Mouse (Mus musculus): ENCODE measurements around the gene Adcy7. TPM values are rescaled to one million over a fixed set of nuclear protein-coding genes. Genes with fewer than 3 reads are reported as not detected.

The Adcy7 gene
- polyA plus RNA-seq, 1 experiment from 2014 or later, result 2.3 TPM

- no peak overlapping the region for H3K27ac ChIP-seq (ENCODE audit: low read depth, low read length)
- ATAC-seq, result no peak
- no peak overlapping the region for H3K4me3 ChIP-seq (ENCODE audit: low read depth, low read length)
- no peak for TF ChIP-seq CTCF (IDR thresholded peaks at IDR 0.05; ENCODE audit: low read depth)
- no peaks in the 10 kb centered on the region for H3K4me1 ChIP-seq (replicated peaks; ENCODE audit: control insufficient read depth, insufficient read depth, low read length)
- H3K9me3 ChIP-seq (ENCODE audit: control insufficient read depth), result no peaks in the 10 kb centered on the region
- H3K36me3 ChIP-seq (ENCODE audit: control insufficient read depth, insufficient read depth), result no peaks in the 10 kb centered on the region
- no peak overlapping the region for H3K4me2 ChIP-seq (replicated peaks; ENCODE audit: low read depth)
- 68% methylated on average over 2 of the region's 2 CpGs for WGBS
- H3K9ac ChIP-seq (ENCODE audit: low read depth, low read length), result no peak overlapping the region
- no peaks in the 10 kb centered on the region for H3K27me3 ChIP-seq (replicated peaks; ENCODE audit: control insufficient read depth, insufficient read depth, low read length)
Measured at GRCm38 (mm10) chr8:88294977-88295376, 22.8 kb downstream of the Adcy7 start.

GRCm38 (mm10) chr8:88297976-88298732 lies 26.0 kb downstream of the Adcy7 start:
- no peak for ATAC-seq

GRCm38 (mm10) chr8:88298733-88299103 lies 26.5 kb downstream of the Adcy7 start:
- H3K9me3 ChIP-seq (ENCODE audit: control insufficient read depth), result no peaks in the 10 kb centered on the region
- no peaks in the 10 kb centered on the region for H3K27me3 ChIP-seq (replicated peaks; ENCODE audit: control insufficient read depth, insufficient read depth, low read length)
- H3K4me2 ChIP-seq (replicated peaks; ENCODE audit: low read depth), result no peak overlapping the region
- H3K4me3 ChIP-seq (ENCODE audit: low read depth, low read length), result no peak overlapping the region
- no peak for ATAC-seq
- H3K4me1 ChIP-seq (replicated peaks; ENCODE audit: control insufficient read depth, insufficient read depth, low read length), result no peaks in the 10 kb centered on the region
- WGBS, result 91% methylated on average over 10 of the region's 10 CpGs
- no peak for TF ChIP-seq CTCF (IDR thresholded peaks at IDR 0.05; ENCODE audit: low read depth)
- H3K27ac ChIP-seq (ENCODE audit: low read depth, low read length), result no peak overlapping the region
- H3K36me3 ChIP-seq (ENCODE audit: control insufficient read depth, insufficient read depth), result no peaks in the 10 kb centered on the region
- H3K9ac ChIP-seq (ENCODE audit: low read depth, low read length), result no peak overlapping the region

More at GRCm38 (mm10) chr8:88297976-88298732, 26.0 kb downstream of the Adcy7 start:
- TF ChIP-seq CTCF (IDR thresholded peaks at IDR 0.05; ENCODE audit: low read depth), result no peak
- Histone ChIP-seq H3K36me3 (ENCODE audit: control insufficient read depth, insufficient read depth) (no peaks in the 10 kb centered on the region), H3K9me3 (ENCODE audit: control insufficient read depth) (no peaks in the 10 kb centered on the region), H3K4me3 (ENCODE audit: low read depth, low read length) (no peak overlapping the region), H3K9ac (ENCODE audit: low read depth, low read length) (no peak overlapping the region), H3K4me1 (replicated peaks; ENCODE audit: control insufficient read depth, insufficient read depth, low read length) (no peaks in the 10 kb centered on the region), H3K4me2 (replicated peaks; ENCODE audit: low read depth) (no peak overlapping the region), H3K27me3 (replicated peaks; ENCODE audit: control insufficient read depth, insufficient read depth, low read length) (no peaks in the 10 kb centered on the region), H3K27ac (ENCODE audit: low read depth, low read length) (no peak overlapping the region)
- 39% methylated on average over 12 of the region's 12 CpGs for WGBS

- ATAC-seq, result no peak
- Histone ChIP-seq H3K4me1 (replicated peaks; ENCODE audit: control insufficient read depth, insufficient read depth, low read length) (no peaks in the 10 kb centered on the region), H3K27ac (ENCODE audit: low read depth, low read length) (no peak overlapping the region), H3K9ac (ENCODE audit: low read depth, low read length) (no peak overlapping the region), H3K27me3 (replicated peaks; ENCODE audit: control insufficient read depth, insufficient read depth, low read length) (no peaks in the 10 kb centered on the region), H3K9me3 (ENCODE audit: control insufficient read depth) (no peaks in the 10 kb centered on the region), H3K36me3 (ENCODE audit: control insufficient read depth, insufficient read depth) (no peaks in the 10 kb centered on the region), H3K4me2 (replicated peaks; ENCODE audit: low read depth) (no peak overlapping the region), H3K4me3 (ENCODE audit: low read depth, low read length) (no peak overlapping the region)
- TF ChIP-seq CTCF (IDR thresholded peaks at IDR 0.05; ENCODE audit: low read depth), result no peak
- 64% methylated on average over 10 of the region's 10 CpGs for WGBS
Measured at GRCm38 (mm10) chr8:88299907-88300603, 27.9 kb downstream of the Adcy7 start.

GRCm38 (mm10) chr8:88301589-88302437 lies 29.6 kb downstream of the Adcy7 start:
- H3K4me2 ChIP-seq (replicated peaks; ENCODE audit: low read depth), result no peak overlapping the region
- H3K9ac ChIP-seq (ENCODE audit: low read depth, low read length), result no peak overlapping the region
- H3K36me3 ChIP-seq (ENCODE audit: control insufficient read depth, insufficient read depth), result no peaks in the 10 kb centered on the region
- TF ChIP-seq CTCF (IDR thresholded peaks at IDR 0.05; ENCODE audit: low read depth), result no peak
- 73% methylated on average over 15 of the region's 15 CpGs for WGBS
- no peak overlapping the region for H3K27ac ChIP-seq (ENCODE audit: low read depth, low read length)
- no peaks in the 10 kb centered on the region for H3K9me3 ChIP-seq (ENCODE audit: control insufficient read depth)
- H3K4me3 ChIP-seq (ENCODE audit: low read depth, low read length), result no peak overlapping the region
- no peak for ATAC-seq
- H3K4me1 ChIP-seq (replicated peaks; ENCODE audit: control insufficient read depth, insufficient read depth, low read length), result no peaks in the 10 kb centered on the region
- H3K27me3 ChIP-seq (replicated peaks; ENCODE audit: control insufficient read depth, insufficient read depth, low read length), result no peaks in the 10 kb centered on the region

- ATAC-seq, result no peak
- no peak overlapping the region for H3K4me2 ChIP-seq (replicated peaks; ENCODE audit: low read depth)
Measured at GRCm38 (mm10) chr8:88305814-88306213, 33.6 kb downstream of the Adcy7 start.

More at GRCm38 (mm10) chr8:88305814-88306213, 33.6 kb downstream of the Adcy7 start:
- H3K4me3 ChIP-seq (ENCODE audit: low read depth, low read length), result no peak overlapping the region
- no peaks in the 10 kb centered on the region for H3K27me3 ChIP-seq (replicated peaks; ENCODE audit: control insufficient read depth, insufficient read depth, low read length)
- WGBS, result 89% methylated on average over 4 of the region's 4 CpGs
- TF ChIP-seq CTCF (IDR thresholded peaks at IDR 0.05; ENCODE audit: low read depth), result no peak
- H3K4me1 ChIP-seq (replicated peaks; ENCODE audit: control insufficient read depth, insufficient read depth, low read length), result no peaks in the 10 kb centered on the region
- no peak overlapping the region for H3K9ac ChIP-seq (ENCODE audit: low read depth, low read length)
- H3K9me3 ChIP-seq (ENCODE audit: control insufficient read depth), result no peaks in the 10 kb centered on the region
- no peak overlapping the region for H3K27ac ChIP-seq (ENCODE audit: low read depth, low read length)
- no peaks in the 10 kb centered on the region for H3K36me3 ChIP-seq (ENCODE audit: control insufficient read depth, insufficient read depth)

All from intestine, postnatal 0 days (tissue).